Mouse (Mus musculus) embryonic facial prominence, embryonic 10.5 days (tissue): ENCODE measurements around the gene Gm26992. TPM values are rescaled to one million over a fixed set of nuclear protein-coding genes. Genes with fewer than 3 reads are reported as not detected.
A peak's percentile ranks its signal among the peaks of the same experiment; 100 is the strongest.

Source experiments
- DNase-seq: peaks from one replicate; pipeline ENCODE4 v3.0.0-alpha.2; 2017; ENCODE audit warnings: low spot score
- H3K27ac ChIP-seq: fragments of 300-500 bp; sonication (generic); replicated peaks from 2 replicates; pipeline ENCODE4 v1.5.1; 2016; ENCODE audit warnings: mild to moderate bottlenecking
- H3K27me3 ChIP-seq: fragments of 300-500 bp; sonication (generic); replicated peaks from 2 replicates; pipeline ENCODE4 v1.6.1; 2016; ENCODE audit warnings: low read depth, mild to moderate bottlenecking; ENCODE audit not compliant: poor library complexity, severe bottlenecking
- H3K36me3 ChIP-seq: fragments of 300-500 bp; sonication (generic); replicated peaks from 2 replicates; pipeline ENCODE4 v1.6.1; 2016; ENCODE audit warnings: mild to moderate bottlenecking, moderate library complexity
- H3K4me1 ChIP-seq: fragments of 300-500 bp; sonication (generic); 2 replicates; pipeline ENCODE4 v1.6.1; 2016
- H3K4me3 ChIP-seq: fragments of 300-500 bp; sonication (generic); 2 replicates; pipeline ENCODE4 v1.5.1; 2016; ENCODE audit warnings: mild to moderate bottlenecking, moderate library complexity
- H3K9me3 ChIP-seq: fragments of 300-500 bp; sonication (generic); 2 replicates; pipeline ENCODE4 v1.6.1; 2016; ENCODE audit warnings: mild to moderate bottlenecking
- WGBS: fragments of 180-500 bp; shearing (Covaris S2); methylation state at CpG from one replicate; pipeline ENCODE4 v1.1.7; 2016; 5-methylcytosine and 5-hydroxymethylcytosine counted together
- polyA plus RNA-seq: library from polyadenylated mRNA; unstranded; fragments of >200 nt; fragmentation: Nextera tagmentation; extraction: Ambion mirVana; gene quantifications from 2 replicates; pipeline ENCODE4 v1.2.1, GENCODE M21; 2016

Gm26992 gene
- polyA plus RNA-seq, 1 experiment from 2014 or later: not detected

DNA sequence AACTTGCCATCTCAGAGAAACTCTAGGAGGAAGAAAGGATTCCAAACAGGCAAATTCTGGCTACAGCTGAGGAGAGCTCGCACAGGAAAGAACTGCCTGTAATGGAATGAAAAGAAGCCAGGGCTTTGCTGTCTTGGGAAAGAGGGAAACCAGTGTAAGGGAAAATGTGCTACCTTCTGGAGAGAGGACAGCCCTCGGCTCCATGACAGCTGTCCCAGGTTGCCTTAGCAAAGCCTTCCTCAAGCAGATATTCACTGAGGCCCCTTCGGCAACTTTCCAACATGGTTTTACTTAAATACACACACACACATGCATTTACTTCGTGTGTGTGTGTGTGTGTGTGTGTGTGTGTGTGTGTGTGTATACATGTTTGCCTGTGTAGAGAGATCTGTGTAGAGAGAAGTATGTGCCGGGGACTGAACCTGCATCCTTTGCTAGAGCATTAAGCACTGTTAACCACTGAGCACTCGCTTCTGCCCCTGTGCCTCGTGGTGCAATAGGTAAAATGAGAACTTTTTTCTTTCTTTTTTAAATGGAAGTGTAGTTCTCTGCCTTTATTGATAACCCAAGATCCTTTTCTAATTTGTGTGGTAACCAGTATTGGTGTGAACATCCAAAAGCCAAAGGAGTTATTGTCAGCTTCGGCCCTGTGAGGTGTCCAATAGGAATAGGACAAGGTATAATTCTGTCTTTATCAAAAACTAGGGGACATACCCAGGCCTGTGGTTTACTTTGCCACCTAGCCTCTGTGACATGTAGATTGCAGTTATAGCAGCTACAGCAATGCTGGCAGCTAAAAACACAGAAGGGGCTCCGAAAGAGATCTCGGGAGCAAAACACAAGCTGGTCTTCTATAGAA is 70.8 kb downstream of the Gm26992 start:
- peak overlapping the region; percentile 68 for H3K4me3 ChIP-seq
- H3K27ac ChIP-seq: peak overlapping the region; percentile 97
- no peaks in the 10 kb centered on the region for H3K27me3 ChIP-seq
- DNase-seq: peak; percentile 17
- H3K36me3 ChIP-seq: peaks cover 14% of the 10 kb centered on the region
- peaks cover 14% of the 10 kb centered on the region for H3K4me1 ChIP-seq
- WGBS: 48% methylated on average over 10 of the region's 10 CpGs
- H3K9me3 ChIP-seq: no peaks in the 10 kb centered on the region

GRCm38 (mm10) chrX:103493351-103494173 is 71.8 kb downstream of the Gm26992 start:
- DNase-seq: peak; percentile 88
- WGBS: under 1% methylated on average over 55 of the region's 55 CpGs
- peaks cover 22% of the 10 kb centered on the region for H3K36me3 ChIP-seq
- peak overlapping the region; percentile 97 for H3K27ac ChIP-seq
- H3K27me3 ChIP-seq: no peaks in the 10 kb centered on the region
- no peaks in the 10 kb centered on the region for H3K9me3 ChIP-seq
- H3K4me1 ChIP-seq: peaks cover 14% of the 10 kb centered on the region
- H3K4me3 ChIP-seq: peak overlapping the region; percentile 68

DNA sequence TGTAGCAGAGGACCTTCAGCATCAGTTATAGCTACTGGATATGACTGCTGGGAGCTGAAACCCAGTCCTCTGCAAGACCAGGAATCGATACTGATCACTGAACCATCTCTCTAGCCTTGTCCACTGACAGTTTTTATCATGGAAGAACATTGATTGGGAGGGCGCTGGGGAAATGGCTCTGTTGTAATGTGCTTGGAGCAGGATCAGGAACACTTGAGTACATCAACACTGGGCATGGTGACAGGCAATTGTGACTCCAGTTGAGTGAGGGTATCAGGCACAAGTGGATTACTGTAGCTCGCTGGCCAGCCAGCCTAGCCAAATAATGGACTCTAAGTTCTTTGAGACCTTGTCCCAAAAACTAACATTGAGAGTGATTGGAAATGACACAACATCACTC is 77.6 kb downstream of the Gm26992 start:
- Histone ChIP-seq H3K4me1 (peaks cover 6% of the 10 kb centered on the region; the same call in 1 of the 2 replicates), H3K27ac (no peak overlapping the region), H3K27me3 (no peaks in the 10 kb centered on the region), H3K9me3 (no peaks in the 10 kb centered on the region), H3K36me3 (peaks cover 69% of the 10 kb centered on the region), H3K4me3 (no peak overlapping the region)
- WGBS: 93% methylated on average over 3 of the region's 3 CpGs
- no peak for DNase-seq

- no peak for DNase-seq
- Histone ChIP-seq H3K36me3 (peaks cover 76% of the 10 kb centered on the region), H3K4me3 (no peak overlapping the region), H3K4me1 (no peaks in the 10 kb centered on the region; the same call in 1 of the 2 replicates), H3K9me3 (no peaks in the 10 kb centered on the region), H3K27me3 (no peaks in the 10 kb centered on the region), H3K27ac (no peak overlapping the region)
- 97% methylated on average over 2 of the region's 2 CpGs for WGBS
Measured at GRCm38 (mm10) chrX:103500137-103500536, 78.3 kb downstream of the Gm26992 start.

GRCm38 (mm10) chrX:103508218-103508617 is 86.4 kb downstream of the Gm26992 start:
- 96% methylated on average over 4 of the region's 4 CpGs for WGBS
- peaks cover 54% of the 10 kb centered on the region for H3K36me3 ChIP-seq

DNA sequence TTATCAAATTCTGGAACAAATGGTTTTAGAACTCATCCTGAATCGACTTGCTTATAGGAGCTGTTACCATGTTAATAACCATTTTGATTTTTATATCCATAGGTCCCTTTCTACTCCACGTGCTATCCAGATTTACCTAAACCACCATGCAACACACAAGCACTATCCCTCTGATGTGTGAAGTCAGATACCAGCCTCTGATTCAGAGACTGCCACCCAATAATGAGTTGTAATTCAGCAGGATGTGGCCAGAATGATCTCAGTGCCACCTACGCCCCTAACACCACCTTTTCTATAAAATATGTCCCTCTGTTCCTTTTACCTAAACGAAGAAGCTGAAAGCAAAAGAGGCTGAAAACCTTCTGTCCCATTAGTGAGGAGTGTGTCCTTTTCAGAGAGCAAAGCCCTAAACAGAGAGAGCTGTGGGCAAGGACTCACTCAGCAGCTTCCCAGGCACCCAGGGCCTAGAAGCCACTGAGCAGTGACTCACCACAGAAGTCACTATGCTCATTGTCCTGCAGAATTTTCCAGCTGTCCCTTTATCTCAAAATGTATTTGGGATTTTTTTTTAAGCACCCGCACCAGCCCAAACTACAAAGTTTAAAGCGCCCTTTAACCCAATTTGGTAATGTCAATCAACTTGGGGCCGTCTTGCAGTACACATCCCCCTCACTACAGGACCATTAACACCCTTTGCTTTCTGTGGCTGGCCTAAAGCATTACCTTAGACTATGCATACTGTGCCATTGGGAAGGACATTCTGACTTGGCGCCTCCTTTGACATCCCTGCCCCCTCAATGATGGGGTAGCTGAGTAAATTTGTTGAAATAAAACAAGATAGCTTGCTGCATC is 87.6 kb downstream of the Gm26992 start:
- no peaks in the 10 kb centered on the region for H3K27me3 ChIP-seq
- 85% methylated on average over 8 of the region's 8 CpGs for WGBS
- DNase-seq: no peak
- peaks cover 44% of the 10 kb centered on the region for H3K36me3 ChIP-seq
- no peaks in the 10 kb centered on the region for H3K4me1 ChIP-seq
- H3K9me3 ChIP-seq: no peaks in the 10 kb centered on the region
- H3K4me3 ChIP-seq: no peak overlapping the region
- H3K27ac ChIP-seq: no peak overlapping the region

More at GRCm38 (mm10) chrX:103508218-103508617, 86.4 kb downstream of the Gm26992 start:
- no peak for DNase-seq
- Histone ChIP-seq H3K27ac (no peak overlapping the region), H3K4me3 (no peak overlapping the region), H3K27me3 (no peaks in the 10 kb centered on the region), H3K9me3 (no peaks in the 10 kb centered on the region), H3K4me1 (no peaks in the 10 kb centered on the region)

DNA sequence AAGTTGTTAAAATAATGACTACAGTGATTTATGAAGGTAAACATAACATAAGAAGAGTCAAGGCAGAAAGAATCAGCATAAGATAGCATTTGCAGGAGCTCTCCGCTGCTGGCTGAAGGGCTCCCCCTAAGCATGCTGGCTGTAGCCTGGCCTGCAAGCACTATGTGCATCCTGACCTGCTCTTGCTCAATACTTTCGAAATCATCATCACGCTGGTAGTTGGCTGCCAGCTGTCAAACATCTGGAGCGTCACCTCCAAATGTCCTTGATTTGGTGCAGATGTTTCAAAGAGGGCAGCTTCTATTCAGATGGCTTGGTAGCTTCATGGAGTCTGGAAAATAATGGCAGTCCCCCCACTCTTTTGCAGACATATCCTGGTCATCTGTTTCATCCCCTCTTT is 93.0 kb downstream of the Gm26992 start:
- peak; percentile 15 for DNase-seq
- Histone ChIP-seq H3K36me3 (peaks cover 5% of the 10 kb centered on the region), H3K9me3 (no peaks in the 10 kb centered on the region), H3K4me1 (peaks cover 2% of the 10 kb centered on the region; the same call in 1 of the 2 replicates), H3K4me3 (no peak overlapping the region), H3K27ac (no peak overlapping the region), H3K27me3 (no peaks in the 10 kb centered on the region)
- WGBS: 42% methylated on average over 4 of the region's 4 CpGs

- Histone ChIP-seq H3K27me3 (no peaks in the 10 kb centered on the region), H3K4me1 (peaks cover 2% of the 10 kb centered on the region; the same call in 1 of the 2 replicates), H3K4me3 (no peak overlapping the region), H3K36me3 (0 out of 2 replicates have a peak, but pooled peaks cover 3% of the 10 kb centered on the region), H3K9me3 (no peaks in the 10 kb centered on the region), H3K27ac (no peak overlapping the region)
- 68% methylated on average over 1 of the region's 1 CpGs for WGBS
- DNase-seq: no peak
Measured at GRCm38 (mm10) chrX:103515346-103515745, 93.5 kb downstream of the Gm26992 start.

GRCm38 (mm10) chrX:103518798-103519197 is 97.0 kb downstream of the Gm26992 start:
- Histone ChIP-seq H3K9me3 (no peaks in the 10 kb centered on the region), H3K27ac (no peak overlapping the region), H3K36me3 (no peaks in the 10 kb centered on the region), H3K4me3 (no peak overlapping the region), H3K27me3 (no peaks in the 10 kb centered on the region), H3K4me1 (peaks cover 2% of the 10 kb centered on the region; the same call in 1 of the 2 replicates)
- no peak for DNase-seq
- WGBS: 90% methylated on average over 2 of the region's 2 CpGs

DNA sequence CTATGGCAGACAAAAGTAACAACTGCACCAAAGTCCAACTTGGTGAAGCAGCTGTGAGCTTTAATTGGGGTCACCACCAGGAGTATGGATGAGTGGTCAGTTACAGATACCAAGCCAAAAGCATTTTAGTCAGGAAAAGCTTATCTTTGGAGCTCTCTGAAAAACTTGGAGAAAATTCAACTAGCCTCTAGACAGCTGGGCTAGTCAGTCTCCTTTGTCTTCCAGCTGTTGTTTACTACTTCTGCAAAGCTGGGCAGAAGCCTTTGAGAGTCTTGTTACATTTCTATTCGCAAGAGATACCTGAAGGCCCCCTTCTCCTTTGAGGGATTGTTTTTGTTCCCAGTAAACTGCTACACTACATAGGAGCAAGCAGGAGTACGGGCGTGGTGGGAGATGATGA is 97.7 kb downstream of the Gm26992 start:
- no peak for DNase-seq
- Histone ChIP-seq H3K27me3 (no peaks in the 10 kb centered on the region), H3K4me3 (no peak overlapping the region), H3K27ac (no peak overlapping the region), H3K4me1 (peaks cover 2% of the 10 kb centered on the region; the same call in 1 of the 2 replicates), H3K36me3 (no peaks in the 10 kb centered on the region), H3K9me3 (no peaks in the 10 kb centered on the region)
- WGBS: 81% methylated on average over 3 of the region's 3 CpGs

DNA sequence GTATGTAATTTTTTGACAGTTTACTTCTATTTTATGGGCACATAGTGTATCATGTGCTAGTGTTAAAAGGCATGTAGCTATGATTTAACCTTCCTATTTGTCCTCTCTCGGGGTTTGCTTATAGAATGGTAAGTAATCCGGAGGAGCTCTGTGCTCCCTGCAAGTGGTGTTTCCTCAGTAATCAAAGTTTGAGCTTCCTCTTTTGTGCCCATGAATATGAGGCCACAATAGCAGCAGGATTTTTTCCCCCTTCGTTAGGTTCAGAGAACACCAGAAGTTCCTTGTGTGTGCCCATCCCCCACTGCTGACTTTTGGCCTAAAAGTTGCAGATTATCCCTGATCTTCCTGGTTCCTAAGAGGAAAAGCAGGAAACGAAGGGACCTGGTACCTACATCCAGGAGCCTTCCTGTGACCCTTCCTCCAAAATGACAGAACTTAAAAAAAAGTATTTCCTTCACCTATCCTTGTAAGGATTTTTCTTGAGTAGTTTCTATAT is 99.5 kb downstream of the Gm26992 start:
- Histone ChIP-seq H3K9me3 (no peaks in the 10 kb centered on the region), H3K36me3 (no peaks in the 10 kb centered on the region), H3K4me3 (no peak overlapping the region), H3K27ac (no peak overlapping the region), H3K4me1 (no peaks in the 10 kb centered on the region), H3K27me3 (no peaks in the 10 kb centered on the region)
- DNase-seq: no peak
- 69% methylated on average over 4 of the region's 4 CpGs for WGBS

- H3K4me1 ChIP-seq: peaks cover 21% of the 10 kb centered on the region
- peak overlapping the region; percentile 35; the same call in 1 of the 2 replicates for H3K4me3 ChIP-seq
- H3K27me3 ChIP-seq: no peaks in the 10 kb centered on the region; the same call in 1 of the 2 replicates
- 1% methylated on average over 23 of the region's 23 CpGs for WGBS
- H3K9me3 ChIP-seq: no peaks in the 10 kb centered on the region
- no peaks in the 10 kb centered on the region for H3K36me3 ChIP-seq
- peak; percentile 83 for DNase-seq
- peak overlapping the region; percentile 63 for H3K27ac ChIP-seq
Measured at GRCm38 (mm10) chrX:103529185-103529584, 107.4 kb downstream of the Gm26992 start.
